Mouse (Mus musculus) forebrain, embryonic 10.5 days (tissue): Measurements from ENCODE around the gene Kcng3. TPM values are rescaled to one million over a fixed set of nuclear protein-coding genes. Genes with fewer than 3 reads are reported as not detected.

ENCODE experiments used
- DNase-seq: peaks from one replicate; pipeline ENCODE4 v3.0.0-alpha.2; 2017; ENCODE audit warnings: low spot score; ENCODE audit errors: extremely low spot score
- H3K27ac ChIP-seq: fragments of 300-500 bp; sonication (generic); 2 replicates; pipeline ENCODE4 v1.5.1; 2016; ENCODE audit warnings: mild to moderate bottlenecking
- H3K27me3 ChIP-seq: fragments of 300-500 bp; sonication (generic); 2 replicates; pipeline ENCODE4 v1.6.1; 2016; ENCODE audit warnings: mild to moderate bottlenecking; ENCODE audit not compliant: poor library complexity, severe bottlenecking
- H3K36me3 ChIP-seq: fragments of 300-500 bp; sonication (generic); replicated peaks from 2 replicates; pipeline ENCODE4 v1.6.1; 2016; ENCODE audit warnings: mild to moderate bottlenecking, moderate library complexity
- H3K4me1 ChIP-seq: fragments of 300-500 bp; sonication (generic); 2 replicates; pipeline ENCODE4 v1.6.1; 2016
- H3K4me3 ChIP-seq: fragments of 300-500 bp; sonication (generic); 2 replicates; pipeline ENCODE4 v1.5.1; 2016; ENCODE audit warnings: mild to moderate bottlenecking, moderate library complexity
- H3K9me3 ChIP-seq: fragments of 300-500 bp; sonication (generic); 2 replicates; pipeline ENCODE4 v1.6.1; 2016; ENCODE audit warnings: mild to moderate bottlenecking, moderate library complexity
- WGBS: fragments of 180-500 bp; shearing (Covaris S2); methylation state at CpG from one replicate; pipeline ENCODE4 v1.1.7; 2016; 5-methylcytosine and 5-hydroxymethylcytosine counted together
- polyA plus RNA-seq: library from polyadenylated mRNA; unstranded; fragments of >200 nt; fragmentation: Nextera tagmentation; extraction: Ambion mirVana; gene quantifications from 2 replicates; pipeline ENCODE4 v1.2.1, GENCODE M21; 2016

Kcng3 gene
- polyA plus RNA-seq, 1 experiment from 2014 or later = not detected

DNA sequence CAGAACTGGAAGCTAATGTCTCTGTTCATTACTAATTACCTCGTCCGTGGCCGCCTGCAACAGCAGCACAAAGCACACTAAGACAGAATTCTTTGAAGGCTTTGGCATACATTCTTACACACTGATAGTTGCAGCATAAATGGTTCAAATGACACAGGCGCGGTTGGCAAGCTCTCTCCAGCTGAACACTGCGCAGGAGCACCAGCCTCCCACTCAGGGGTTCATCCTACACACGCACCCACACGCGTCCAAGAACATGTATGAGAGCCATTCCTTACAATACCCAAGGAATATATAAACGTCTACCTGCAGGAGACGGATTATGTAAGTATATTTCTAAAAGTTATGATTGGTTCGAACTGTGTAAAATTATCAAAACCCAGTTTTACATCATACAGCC, 30.7 kb downstream of the Kcng3 start:
- no peaks in the 10 kb centered on the region for H3K36me3 ChIP-seq
- 92% methylated on average over 12 of the region's 12 CpGs for WGBS
- peaks cover 5% of the 10 kb centered on the region; the same call in 1 of the 2 replicates for H3K4me1 ChIP-seq
- no peak overlapping the region for H3K4me3 ChIP-seq
- H3K27me3 ChIP-seq = no peaks in the 10 kb centered on the region
- DNase-seq = no peak
- no peaks in the 10 kb centered on the region for H3K9me3 ChIP-seq
- no peak overlapping the region for H3K27ac ChIP-seq

DNA sequence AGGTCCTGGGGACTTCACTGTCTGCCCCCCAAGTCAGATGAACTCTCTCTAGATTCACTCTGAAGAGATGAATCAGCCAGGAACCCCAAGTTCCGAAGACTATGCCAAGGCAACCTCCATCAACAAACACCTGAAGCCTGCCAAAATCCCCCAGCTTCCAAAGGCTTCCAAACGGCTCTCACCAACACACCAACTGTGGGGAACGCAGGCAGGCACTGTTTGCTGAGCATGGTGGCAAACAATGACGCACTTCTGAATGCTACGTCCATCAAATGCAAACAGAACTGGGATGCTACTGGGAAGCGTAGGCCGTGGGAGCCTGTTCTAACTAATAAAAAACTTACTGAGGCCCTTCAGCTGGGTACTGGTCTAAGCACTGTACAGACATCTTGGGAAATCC, 35.7 kb downstream of the Kcng3 start:
- no peaks in the 10 kb centered on the region for H3K9me3 ChIP-seq
- H3K36me3 ChIP-seq = no peaks in the 10 kb centered on the region
- 91% methylated on average over 7 of the region's 7 CpGs for WGBS
- peaks cover 8% of the 10 kb centered on the region; the same call in 1 of the 2 replicates for H3K4me1 ChIP-seq
- no peak overlapping the region for H3K27ac ChIP-seq
- H3K27me3 ChIP-seq = no peaks in the 10 kb centered on the region
- no peak overlapping the region for H3K4me3 ChIP-seq
- DNase-seq = no peak

DNA sequence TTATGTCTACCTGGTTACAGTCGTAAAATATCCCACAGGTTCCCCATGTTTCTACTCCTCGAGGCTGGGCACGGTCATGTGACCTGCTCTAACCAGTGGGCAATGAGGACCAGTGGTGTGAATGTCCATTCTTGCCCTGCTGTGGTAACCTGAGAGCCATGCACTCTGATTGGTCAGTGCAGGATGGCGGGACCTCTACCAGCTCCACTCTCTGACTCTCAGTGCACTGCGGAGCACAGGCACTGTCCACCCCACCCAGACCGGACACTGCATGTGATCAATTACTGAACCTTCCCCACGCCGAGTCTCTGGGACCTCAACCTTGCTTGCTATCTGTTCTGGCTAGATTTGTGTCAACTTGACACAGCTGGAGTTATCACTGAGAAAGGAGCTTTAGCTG, 37.2 kb downstream of the Kcng3 start:
- no peak for DNase-seq
- no peaks in the 10 kb centered on the region for H3K27me3 ChIP-seq
- H3K4me1 ChIP-seq = peaks cover 8% of the 10 kb centered on the region; the same call in 1 of the 2 replicates
- no peaks in the 10 kb centered on the region for H3K36me3 ChIP-seq
- no peak overlapping the region for H3K27ac ChIP-seq
- no peaks in the 10 kb centered on the region for H3K9me3 ChIP-seq
- no peak overlapping the region for H3K4me3 ChIP-seq
- 76% methylated on average over 8 of the region's 8 CpGs for WGBS

DNA sequence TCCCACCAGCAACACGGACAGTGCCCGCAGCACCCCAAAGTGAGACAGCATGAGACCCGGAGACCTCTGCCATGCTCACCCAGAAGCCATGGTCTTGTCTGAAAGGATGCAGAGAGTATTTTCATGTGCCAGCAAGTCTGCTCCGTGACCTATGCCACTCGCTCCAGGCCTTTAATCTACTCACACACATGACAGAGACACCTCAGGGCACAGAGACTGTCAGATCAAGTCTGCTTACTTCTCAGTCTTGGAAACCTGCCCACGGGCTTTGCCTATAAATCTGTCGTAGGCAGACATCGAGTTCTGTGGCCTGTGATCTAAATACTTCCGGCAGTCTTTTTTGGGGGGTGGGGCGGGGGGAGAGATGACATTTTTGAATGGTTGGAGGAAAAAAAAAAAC, 38.3 kb downstream of the Kcng3 start:
- 93% methylated on average over 10 of the region's 10 CpGs for WGBS
- Histone ChIP-seq H3K27me3 (no peaks in the 10 kb centered on the region), H3K27ac (no peak overlapping the region), H3K36me3 (no peaks in the 10 kb centered on the region), H3K9me3 (no peaks in the 10 kb centered on the region), H3K4me1 (peaks cover 8% of the 10 kb centered on the region; the same call in 1 of the 2 replicates), H3K4me3 (no peak overlapping the region)
- no peak for DNase-seq

DNA sequence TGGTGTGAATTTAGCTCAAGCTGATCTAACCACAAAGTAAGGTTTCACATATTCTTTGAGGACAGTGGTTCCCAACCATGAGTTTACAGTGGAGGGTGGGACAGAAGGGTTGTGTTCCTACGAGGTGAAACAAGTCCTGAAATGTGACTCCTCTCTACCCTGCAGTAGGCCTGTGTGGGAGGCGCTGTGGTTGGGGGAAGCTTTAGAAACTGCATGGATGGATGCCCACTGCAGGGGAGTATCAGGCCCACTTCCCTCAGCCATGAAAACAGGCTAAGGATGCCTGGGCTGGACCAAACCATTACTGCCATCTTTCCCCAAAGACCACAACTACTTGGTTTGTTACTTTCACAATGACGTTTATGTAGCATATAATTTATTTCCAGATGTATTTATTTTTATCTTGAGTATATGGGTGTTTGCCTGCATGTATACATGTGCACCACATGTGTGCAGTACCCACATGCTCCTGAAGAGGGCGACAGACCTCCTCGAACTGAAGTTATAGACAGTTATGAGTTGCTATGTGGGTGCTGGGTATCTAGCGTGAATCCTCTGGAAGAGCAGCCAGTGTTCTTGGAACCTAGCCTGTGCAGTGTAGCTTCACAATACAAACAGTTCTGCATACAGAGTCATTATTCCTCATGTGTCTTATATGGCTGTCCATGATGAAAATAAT, 42.9 kb downstream of the Kcng3 start:
- WGBS = 85% methylated on average over 6 of the region's 6 CpGs
- no peaks in the 10 kb centered on the region for H3K36me3 ChIP-seq
- no peaks in the 10 kb centered on the region for H3K4me1 ChIP-seq
- no peaks in the 10 kb centered on the region for H3K27me3 ChIP-seq
- no peak for DNase-seq
- H3K9me3 ChIP-seq = no peaks in the 10 kb centered on the region
- H3K4me3 ChIP-seq = no peak overlapping the region
- H3K27ac ChIP-seq = no peak overlapping the region

DNA sequence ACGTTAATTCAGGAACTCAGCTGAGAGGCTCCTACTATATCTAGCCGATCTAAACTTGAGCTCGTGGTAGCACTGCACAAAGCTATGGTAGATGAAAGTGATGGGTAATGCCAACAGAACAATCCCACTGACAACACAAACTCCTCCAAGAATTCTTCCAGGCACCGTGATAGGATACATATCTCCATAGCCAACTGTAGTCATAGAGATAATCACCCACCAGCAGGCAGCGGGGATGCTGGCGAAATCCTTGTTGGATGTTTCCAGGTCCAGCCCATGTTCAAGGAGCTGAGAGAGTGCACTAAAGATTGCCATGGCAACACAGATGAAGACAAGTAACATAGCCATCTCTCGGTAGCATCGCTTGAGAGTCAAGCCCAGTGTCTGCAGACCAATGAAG, 44.0 kb downstream of the Kcng3 start:
- no peak for DNase-seq
- H3K27me3 ChIP-seq = no peaks in the 10 kb centered on the region
- WGBS = 94% methylated on average over 8 of the region's 8 CpGs
- no peak overlapping the region for H3K4me3 ChIP-seq
- H3K27ac ChIP-seq = no peak overlapping the region
- no peaks in the 10 kb centered on the region for H3K4me1 ChIP-seq
- no peaks in the 10 kb centered on the region for H3K36me3 ChIP-seq
- H3K9me3 ChIP-seq = no peaks in the 10 kb centered on the region

DNA sequence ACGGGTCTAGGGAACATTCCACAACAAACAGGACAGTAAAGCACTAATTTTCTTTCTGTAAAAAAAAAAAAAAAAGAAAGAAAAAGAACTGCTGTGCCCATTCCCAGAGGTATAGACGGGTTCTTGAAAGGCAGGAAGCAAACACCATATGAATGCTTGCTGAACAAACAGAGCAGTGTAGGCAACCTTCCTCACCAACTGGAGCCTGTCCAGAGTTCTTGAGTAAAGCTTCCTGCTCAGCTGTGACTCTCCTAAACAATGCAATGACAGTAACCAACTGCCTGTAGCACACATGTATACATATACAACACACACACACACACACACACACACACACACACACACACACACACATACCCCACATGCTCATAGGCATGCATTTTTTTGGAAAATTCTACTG, 49.1 kb downstream of the Kcng3 start:
- H3K27ac ChIP-seq = no peak overlapping the region
- H3K4me1 ChIP-seq = no peaks in the 10 kb centered on the region
- 82% methylated on average over 2 of the region's 2 CpGs for WGBS
- DNase-seq = no peak
- no peaks in the 10 kb centered on the region for H3K9me3 ChIP-seq
- no peaks in the 10 kb centered on the region for H3K36me3 ChIP-seq
- H3K27me3 ChIP-seq = no peaks in the 10 kb centered on the region
- H3K4me3 ChIP-seq = no peak overlapping the region

DNA sequence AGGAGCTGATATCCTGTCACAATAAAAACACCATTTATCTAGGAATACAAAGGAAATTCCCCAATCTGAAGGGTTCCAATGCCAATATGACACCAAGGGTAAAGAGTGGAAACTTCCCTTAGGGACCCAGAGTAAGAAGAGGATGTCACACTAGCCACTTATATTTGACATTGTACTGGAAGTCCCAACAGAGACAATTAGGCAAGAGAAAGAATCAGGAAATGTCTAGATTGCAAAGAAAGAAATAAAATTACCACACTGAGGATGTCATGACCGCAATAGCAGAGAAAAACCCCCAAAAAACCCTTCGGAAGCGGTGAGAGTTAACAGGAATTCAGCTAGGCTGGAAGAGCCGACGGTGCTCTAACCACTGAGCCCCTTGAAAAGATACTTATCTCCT, 51.0 kb downstream of the Kcng3 start:
- no peak overlapping the region for H3K27ac ChIP-seq
- 96% methylated on average over 5 of the region's 5 CpGs for WGBS
- H3K4me1 ChIP-seq = no peaks in the 10 kb centered on the region
- DNase-seq = no peak
- H3K4me3 ChIP-seq = no peak overlapping the region
- no peaks in the 10 kb centered on the region for H3K27me3 ChIP-seq
- H3K9me3 ChIP-seq = no peaks in the 10 kb centered on the region
- no peaks in the 10 kb centered on the region for H3K36me3 ChIP-seq

DNA sequence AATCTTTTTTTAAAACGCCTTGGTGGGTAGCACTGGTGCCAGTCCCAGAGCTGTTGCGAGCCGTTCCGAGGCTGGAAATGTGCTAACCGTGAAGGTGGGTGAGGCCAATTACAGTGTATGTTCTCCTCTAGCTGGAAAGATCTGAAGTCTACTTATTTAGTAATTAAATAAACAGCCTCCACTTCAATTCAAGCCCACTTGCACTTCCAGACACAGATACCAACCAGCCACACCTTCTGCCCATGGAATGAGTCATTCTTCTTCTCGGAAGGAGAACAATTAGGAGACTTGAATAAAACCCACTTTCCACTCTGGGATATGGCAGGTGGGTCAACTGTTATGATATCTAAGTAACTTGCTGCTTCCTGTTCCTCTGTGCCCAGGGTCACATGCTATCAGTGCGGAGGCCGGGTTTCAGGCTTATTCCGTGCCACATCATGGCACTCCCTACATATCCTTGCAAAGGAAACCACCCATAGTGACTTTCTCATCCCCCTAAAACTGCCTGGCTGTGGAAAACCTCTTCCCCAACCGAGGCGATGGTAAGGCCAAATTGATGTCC, 54.8 kb downstream of the Kcng3 start:
- 96% methylated on average over 11 of the region's 11 CpGs for WGBS
- Histone ChIP-seq H3K36me3 (no peaks in the 10 kb centered on the region), H3K27me3 (no peaks in the 10 kb centered on the region), H3K27ac (no peak overlapping the region), H3K9me3 (no peaks in the 10 kb centered on the region), H3K4me1 (peaks cover 10% of the 10 kb centered on the region), H3K4me3 (no peak overlapping the region)
- no peak for DNase-seq

DNA sequence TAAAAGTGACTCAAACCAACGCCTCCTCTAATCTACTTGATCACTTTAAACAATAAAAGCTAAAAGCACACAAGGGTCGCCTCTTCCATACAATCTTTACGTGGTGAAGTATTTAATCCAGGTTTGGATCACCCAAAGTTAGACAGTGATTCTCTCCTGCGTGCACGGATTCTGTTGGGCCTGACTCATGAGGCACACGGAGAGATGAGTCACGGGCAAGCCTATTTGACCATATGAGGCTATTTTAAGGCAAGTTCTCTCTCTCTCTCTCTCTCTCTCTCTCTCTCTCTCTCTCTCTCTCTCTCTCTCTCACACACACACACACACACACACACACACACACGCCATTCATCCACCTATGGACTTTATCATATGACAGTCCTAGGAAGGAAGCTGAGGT, 57.1 kb downstream of the Kcng3 start:
- 90% methylated on average over 8 of the region's 8 CpGs for WGBS

DNA sequence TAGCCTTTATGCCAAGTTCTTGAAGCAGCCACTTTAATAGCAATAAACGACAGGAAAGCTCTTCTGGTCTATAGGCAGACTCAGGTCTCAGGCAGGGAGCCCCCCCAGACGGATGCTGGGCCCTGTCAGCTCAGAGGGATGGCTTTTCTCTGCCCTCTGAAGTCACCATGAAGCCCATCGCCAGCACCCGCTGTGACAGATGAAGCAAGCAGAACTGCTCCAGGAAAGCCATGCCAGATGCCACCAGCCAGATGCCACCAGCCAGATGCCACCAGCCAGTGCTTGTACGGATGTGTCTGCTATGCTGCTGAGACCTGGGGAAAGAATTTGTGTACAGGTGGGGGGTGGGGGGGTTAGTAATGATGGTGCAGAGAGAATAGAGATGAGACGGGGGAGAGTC, 58.6 kb downstream of the Kcng3 start:
- Histone ChIP-seq H3K27me3 (no peaks in the 10 kb centered on the region), H3K4me3 (no peak overlapping the region), H3K4me1 (peaks cover 10% of the 10 kb centered on the region), H3K9me3 (no peaks in the 10 kb centered on the region), H3K36me3 (no peaks in the 10 kb centered on the region), H3K27ac (no peak overlapping the region)
- no peak for DNase-seq
- 82% methylated on average over 6 of the region's 6 CpGs for WGBS

More for the DNA sequence above, 57.1 kb downstream of the Kcng3 start:
- Histone ChIP-seq H3K27me3 (no peaks in the 10 kb centered on the region), H3K4me3 (no peak overlapping the region), H3K36me3 (no peaks in the 10 kb centered on the region), H3K9me3 (no peaks in the 10 kb centered on the region), H3K4me1 (peaks cover 10% of the 10 kb centered on the region), H3K27ac (no peak overlapping the region)
- DNase-seq = no peak

DNA sequence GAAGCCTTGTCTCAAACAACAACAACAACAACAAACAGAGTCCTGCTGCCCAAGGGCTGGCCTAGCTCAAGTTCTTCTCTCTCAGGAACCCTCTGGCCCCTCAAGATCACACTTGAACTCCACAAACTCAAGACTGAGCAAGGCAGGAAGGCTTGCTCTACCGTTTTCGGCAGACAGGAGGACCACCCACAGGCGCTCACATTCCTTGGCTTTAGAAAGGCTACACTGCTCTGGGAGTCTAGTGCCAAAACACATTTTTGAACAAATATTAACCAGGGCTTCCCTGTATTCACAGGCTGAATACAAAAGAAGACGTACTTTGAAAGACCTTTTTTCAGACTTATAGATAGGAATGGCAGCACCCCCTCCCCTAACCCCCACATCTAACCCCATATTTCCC, 59.3 kb downstream of the Kcng3 start:
- Histone ChIP-seq H3K4me1 (peaks cover 14% of the 10 kb centered on the region), H3K27ac (no peak overlapping the region), H3K27me3 (no peaks in the 10 kb centered on the region), H3K9me3 (no peaks in the 10 kb centered on the region), H3K4me3 (no peak overlapping the region), H3K36me3 (no peaks in the 10 kb centered on the region)
- DNase-seq = no peak
- WGBS = 70% methylated on average over 4 of the region's 4 CpGs

DNA sequence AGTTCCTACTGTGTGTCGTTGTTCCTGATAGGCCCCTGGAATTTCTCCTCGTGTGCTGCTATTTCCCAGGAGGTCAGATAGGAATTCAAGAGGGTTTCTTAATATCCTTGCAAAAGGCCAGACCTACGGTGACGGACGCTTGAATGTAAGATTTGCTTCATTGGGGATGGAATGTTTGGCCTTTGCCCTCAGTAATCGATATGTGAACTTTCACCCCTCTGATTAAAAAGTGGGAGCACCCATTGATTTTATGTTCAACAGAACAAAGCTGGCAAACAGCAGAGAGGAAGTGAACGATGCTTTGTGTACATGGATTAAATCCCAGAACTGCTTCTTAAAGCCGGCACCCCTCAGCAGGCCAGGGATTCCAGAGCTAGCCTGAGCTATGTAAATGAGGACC, 64.3 kb downstream of the Kcng3 start:
- H3K9me3 ChIP-seq = no peaks in the 10 kb centered on the region
- no peak overlapping the region for H3K27ac ChIP-seq
- H3K4me1 ChIP-seq = peaks cover 29% of the 10 kb centered on the region
- no peak overlapping the region for H3K4me3 ChIP-seq
- no peaks in the 10 kb centered on the region for H3K36me3 ChIP-seq
- H3K27me3 ChIP-seq = no peaks in the 10 kb centered on the region
- no peak for DNase-seq
- WGBS = 49% methylated on average over 8 of the region's 8 CpGs
